9 mouse cellular contexts compared by ENCODE assay signal in the genomic region with DNA sequence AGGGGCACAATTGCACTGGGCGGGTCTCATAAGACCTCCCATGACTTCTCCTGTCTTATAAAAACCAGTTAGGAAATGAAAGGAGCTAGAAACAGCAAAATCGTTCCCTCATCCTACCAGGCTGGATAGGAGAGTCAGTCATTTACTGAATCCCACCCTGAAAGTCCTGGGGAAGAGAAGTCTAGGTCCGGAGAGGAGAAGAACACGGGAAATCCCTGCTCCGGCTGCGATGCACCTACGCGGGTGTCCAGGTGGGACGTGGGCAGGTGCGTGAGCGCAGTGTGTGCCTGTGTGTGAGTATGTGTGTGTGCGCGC. TPM values are rescaled to one million over a fixed set of nuclear protein-coding genes. Genes with fewer than 3 reads are reported as not detected.
DNase-seq lines count a peak whose midpoint lies in the region; ATAC-seq and TF ChIP-seq lines count a peak whose summit lies in the region.
"Had no signal": no experiment of that assay in that cellular context is flagged by ENCODE, and none has a peak within 500 bp of the region (broad histone marks: within the 10 kb centered on the region; RNA-seq: fewer than 3 reads in every experiment).

No protein-coding gene starts in this region.

- no peaks in the 10 kb centered on the region for H3K9me3 ChIP-seq in heart, embryonic 10.5 days
- H3K9me3 ChIP-seq in ES-E14 (ENCODE audit: control insufficient read depth, insufficient read depth, low read depth, low read length): no peaks in the 10 kb centered on the region
- no peaks in the 10 kb centered on the region for H3K9me3 ChIP-seq in hindbrain, embryonic 10.5 days
- no peaks in the 10 kb centered on the region for H3K9me3 ChIP-seq in midbrain, embryonic 11.5 days (ENCODE audit: control insufficient read depth, low read length)

- WGBS in heart, embryonic 10.5 days: 1% methylated on average over 13 of the region's 13 CpGs
- WGBS in hindbrain, embryonic 10.5 days: 6% methylated on average over 13 of the region's 13 CpGs
- WGBS in midbrain, embryonic 11.5 days: 6% methylated on average over 13 of the region's 13 CpGs

- peaks cover 67% of the 10 kb centered on the region for H3K4me1 ChIP-seq in heart, embryonic 10.5 days
- H3K4me1 ChIP-seq in ES-E14 (ENCODE audit: control insufficient read depth in 2 of 2, insufficient read depth in 2 of 2, low read length in 2 of 2, poor library complexity in 1 of 2): peaks cover 0 to 2% of the 10 kb centered on the region in 2 experiments; a peak in 1 of 4 replicates
- H3K4me1 ChIP-seq in hindbrain, embryonic 10.5 days (replicated peaks): peaks cover 70% of the 10 kb centered on the region
- peaks cover 24% of the 10 kb centered on the region for H3K4me1 ChIP-seq in midbrain, embryonic 11.5 days (ENCODE audit: control insufficient read depth, insufficient read depth, low read length)

- in situ Hi-C loops in ES-E14 (cut with MboI; ENCODE audit: low sequenced_read_pairs in 2 of 2, unreplicated experiment in 2 of 2): loop anchor here in 1 of 2 experiments (25.0 kb wide), 1 partner anchor 924 kb away; no protein-coding TSS in a partner anchor

- DNase-seq in heart, embryonic 10.5 days (ENCODE audit: low spot score): no peak
- no peak for DNase-seq in heart, adult 11 months
- DNase-seq in ES-E14 (ENCODE audit: low read depth, low spot score): no peak
- no peak for DNase-seq in hindbrain, embryonic 10.5 days (ENCODE audit: low spot score)
- DNase-seq in midbrain, embryonic 11.5 days (ENCODE audit: low spot score, missing footprints): peak; percentile 94
- no peak for DNase-seq in thymus, postnatal 14 days
- no peak for DNase-seq in adrenal gland, postnatal 10 days
- DNase-seq in layer of hippocampus, adult 9-10 months (ENCODE audit: low spot score): no peak
- DNase-seq: thymus, adult 2 months had no signal

- H3K9ac ChIP-seq in ES-E14 (ENCODE audit: insufficient read depth, low read depth, low read length, poor library complexity, severe bottlenecking): no peak overlapping the region
- peak overlapping the region; percentile 71 for H3K9ac ChIP-seq in midbrain, embryonic 11.5 days (ENCODE audit: low read length)

- H3K27me3 ChIP-seq in heart, embryonic 10.5 days (ENCODE audit: insufficient read depth, poor library complexity, severe bottlenecking): peaks cover 22% of the 10 kb centered on the region; the same call in 1 of the 2 replicates
- peaks cover 76% of the 10 kb centered on the region for H3K27me3 ChIP-seq in hindbrain, embryonic 10.5 days (ENCODE audit: insufficient read depth, poor library complexity, severe bottlenecking)
- H3K27me3 ChIP-seq in midbrain, embryonic 11.5 days (ENCODE audit: control insufficient read depth, insufficient read depth, low read length): peaks cover 36% of the 10 kb centered on the region

- H3K27ac ChIP-seq in heart, embryonic 10.5 days: peak overlapping the region; percentile 94
- H3K27ac ChIP-seq in ES-E14 (ENCODE audit: insufficient read depth, low read depth, low read length, poor library complexity, severe bottlenecking): no peak overlapping the region
- H3K27ac ChIP-seq in hindbrain, embryonic 10.5 days: peak overlapping the region; percentile 90
- no peak overlapping the region for H3K27ac ChIP-seq in midbrain, embryonic 11.5 days (ENCODE audit: low read depth, low read length)

- H3K4me3 ChIP-seq in heart, embryonic 10.5 days: peak overlapping the region; percentile 97
- H3K4me3 ChIP-seq in ES-E14 (ENCODE audit: insufficient read depth in 1 of 2, low read depth in 1 of 2, low read length in 2 of 2, poor library complexity in 1 of 2, severe bottlenecking in 1 of 2): peak overlapping the region; percentile 53 to 67; a peak in 3 of 4 replicates
- H3K4me3 ChIP-seq in hindbrain, embryonic 10.5 days: peak overlapping the region; percentile 86
- H3K4me3 ChIP-seq in midbrain, embryonic 11.5 days (ENCODE audit: low read depth, low read length): peak overlapping the region; percentile 76

- peak; percentile 6; the same call in 1 of the 2 replicates for ATAC-seq in midbrain, embryonic 11.5 days (ENCODE audit: low FRiP score)

- peak overlapping the region; percentile 100 for H3K4me2 ChIP-seq in midbrain, embryonic 11.5 days

- H3K36me3 ChIP-seq in heart, embryonic 10.5 days: peaks cover under 1% of the 10 kb centered on the region; the same call in 1 of the 2 replicates
- no peaks in the 10 kb centered on the region for H3K36me3 ChIP-seq in ES-E14 (ENCODE audit: control insufficient read depth, insufficient read depth, low read length, poor library complexity, severe bottlenecking)
- no peaks in the 10 kb centered on the region for H3K36me3 ChIP-seq in hindbrain, embryonic 10.5 days
- no peaks in the 10 kb centered on the region for H3K36me3 ChIP-seq in midbrain, embryonic 11.5 days (ENCODE audit: control insufficient read depth, insufficient read depth, low read length)

TF ChIP-seq in ES-E14, 5 proteins besides CTCF, POLR2A, EP300 and RAD21:
- no peak for TF ChIP-seq ZNF384 (IDR thresholded peaks at IDR 0.05; ENCODE audit: low read depth, low read length)
- no peak for TF ChIP-seq MAFK (IDR thresholded peaks at IDR 0.05; ENCODE audit: insufficient read depth, low read depth, low read length)

RNA-seq across cellular contexts. Expression of gene Plxna4, which starts 1.2 kb away (rescaled TPM):
- 7.2 and 7.8 TPM in 2 replicates for polyA plus RNA-seq in heart, embryonic 10.5 days (2016; fragmentation: Nextera tagmentation; extraction: Ambion mirVana)
- total RNA-seq in ES-E14 (2012; rRNA removed): 0.98 and 1.3 TPM in 2 replicates
- polyA plus RNA-seq in hindbrain, embryonic 10.5 days (2016; fragmentation: Nextera tagmentation; extraction: Ambion mirVana): 2.5 and 3.8 TPM in 2 replicates
- 3.6 and 3.7 TPM in 2 replicates for polyA plus RNA-seq in midbrain, embryonic 11.5 days (2014; fragmentation: Nextera tagmentation; extraction: Ambion mirVana)
- 10 to 100 TPM in 1 of 2 experiments, 1 to 10 TPM in 1; 6.3 to 10.3 TPM for total RNA-seq in adrenal gland, postnatal 10 days (2021)

Comparison
In these comparisons a context has a peak if more than half of its experiments do, and no peak if none do; other contexts are left out.
1. H3K27ac ChIP-seq: peak in heart, embryonic 10.5 days (single experiment) and hindbrain, embryonic 10.5 days (single experiment); none in ES-E14 (single experiment) and midbrain, embryonic 11.5 days (single experiment).
2. Peak in every context shown above with its lines, with median percentiles within 50 percentile points of each other: H3K4me3 ChIP-seq.